Mouse (Mus musculus) E14TG2a.4 (cell line): Measurements from ENCODE around the gene Gm960.

Experiments used
- CTCF ChIP-seq: conservative IDR thresholded peaks from 2 replicates; pipeline ENCODE4 v1.5.1; 2014; ENCODE audit warnings: low read length
- NANOG ChIP-seq: IDR thresholded peaks from 2 replicates; pipeline ENCODE4 v1.6.1; 2014; ENCODE audit warnings: borderline replicate concordance, low read length, mixed read lengths
- POU5F1 ChIP-seq: IDR thresholded peaks from 2 replicates; pipeline ENCODE4 v1.6.1; 2014; ENCODE audit warnings: low read length, borderline replicate concordance

- TF ChIP-seq CTCF = no peak
- no peak for TF ChIP-seq POU5F1
- TF ChIP-seq NANOG = no peak
Observed at GRCm38 (mm10) chr19:4596071-4596470, 102.4 kb downstream of the Gm960 start.
